Mouse (Mus musculus) left cerebral cortex, postnatal 36 days (tissue): ENCODE data around the gene Ftsj1. TPM values are rescaled to one million over a fixed set of nuclear protein-coding genes. Genes with fewer than 3 reads are reported as not detected.

ENCODE experiments used
- DNase-seq, 2 experiments: peaks; one replicate each; pipeline ENCODE4 v3.0.0; 2021 to 2022; ENCODE audit warnings: low spot score in 2 of 2, mixed read lengths in 1 of 2
- intact Hi-C: fragments of 180-260 bp; cut with DNase I; formaldehyde crosslinking; loops from one replicate; pipeline ENCODE4 v1.15.1; 2025
- total RNA-seq, 2 experiments: library from RNA; stranded (reverse); gene quantifications; 2 replicates each; pipeline ENCODE4 v1.2.3; 2021

Gene Ftsj1
- total RNA-seq, 2 experiments from 2014 or later: 22.8 to 27.2 TPM

- peak; percentile 36 to 44 for DNase-seq
- intact Hi-C loops: no loop called here
These were observed 29.4 kb downstream of the Ftsj1 start for GRCm38 (mm10) chrX:8222678-8223421.

- intact Hi-C loops: no loop called here
These were observed 29.9 kb downstream of the Ftsj1 start for GRCm38 (mm10) chrX:8222296-8222677.

GRCm38 (mm10) chrX:8219651-8220050 is 32.6 kb downstream of the Ftsj1 start:
- no peak for DNase-seq
- intact Hi-C loops: no loop called here

More at GRCm38 (mm10) chrX:8222296-8222677, 29.9 kb downstream of the Ftsj1 start:
- DNase-seq: peak; percentile 43 to 54

GRCm38 (mm10) chrX:8218114-8218513 is 34.1 kb downstream of the Ftsj1 start:
- intact Hi-C loops: no loop called here

GRCm38 (mm10) chrX:8217383-8217782 is 34.8 kb downstream of the Ftsj1 start:
- intact Hi-C loops: no loop called here
- peak; percentile 40 to 48 for DNase-seq

More at GRCm38 (mm10) chrX:8218114-8218513, 34.1 kb downstream of the Ftsj1 start:
- DNase-seq: no peak

GRCm38 (mm10) chrX:8211490-8212207 is 40.6 kb downstream of the Ftsj1 start:
- intact Hi-C loops: no loop called here
- no peak for DNase-seq

- intact Hi-C loops: no loop called here
These were observed 42.5 kb downstream of the Ftsj1 start for GRCm38 (mm10) chrX:8209720-8210119.

GRCm38 (mm10) chrX:8207224-8207623 is 45.0 kb downstream of the Ftsj1 start:
- DNase-seq: no peak
- intact Hi-C loops: loop anchor here (2.0 kb wide), 1 partner anchor 14 kb away; the partner anchor contains the start of gene Ebp

More at GRCm38 (mm10) chrX:8209720-8210119, 42.5 kb downstream of the Ftsj1 start:
- DNase-seq: no peak

- intact Hi-C loops: loop anchor here (2.0 kb wide), 1 partner anchor 14 kb away; the partner anchor contains the start of gene Ebp
- no peak for DNase-seq
These were observed 45.5 kb downstream of the Ftsj1 start for GRCm38 (mm10) chrX:8206694-8207197.

GRCm38 (mm10) chrX:8206015-8206693 is 46.1 kb downstream of the Ftsj1 start, which contains the start of gene Porcn:
Porcn (minus strand) TSS chrX:8206525.
- intact Hi-C loops: loop anchor here (2.0 kb wide), 1 partner anchor 13 kb away; the partner anchor contains the start of gene Ebp
- peak; percentile 78 to 81 for DNase-seq

GRCm38 (mm10) chrX:8205551-8205950 is 46.7 kb downstream of the Ftsj1 start:
- intact Hi-C loops: no loop called here
- peak; percentile 23 to 24 for DNase-seq

- intact Hi-C loops: no loop called here
- no peak for DNase-seq
These were observed 47.1 kb downstream of the Ftsj1 start for GRCm38 (mm10) chrX:8205088-8205487.

- no peak for DNase-seq
- intact Hi-C loops: no loop called here
These were observed 48.1 kb downstream of the Ftsj1 start for GRCm38 (mm10) chrX:8204076-8204475.

- intact Hi-C loops: no loop called here
- DNase-seq: no peak
These were observed 49.1 kb downstream of the Ftsj1 start for GRCm38 (mm10) chrX:8203105-8203504.

- peak; percentile 32 to 36 for DNase-seq
- intact Hi-C loops: loop anchor here (2.0 kb wide), 1 partner anchor 13 kb away; the partner anchor contains the start of gene Porcn
These were observed 58.8 kb downstream of the Ftsj1 start, which contains the start of gene Ebp for GRCm38 (mm10) chrX:8193419-8193723. Ebp (minus strand) TSS chrX:8193512.

- peak; percentile 73 to 78 for DNase-seq
- intact Hi-C loops: loop anchor here (2.0 kb wide), 1 partner anchor 14 kb away; the partner anchor contains the start of gene Porcn
These were observed 59.4 kb downstream of the Ftsj1 start for GRCm38 (mm10) chrX:8192640-8193418.

GRCm38 (mm10) chrX:8192126-8192639 is 60.0 kb downstream of the Ftsj1 start:
- intact Hi-C loops: loop anchor here (2.0 kb wide), 1 partner anchor 15 kb away; the partner anchor contains the start of gene Porcn
- no peak for DNase-seq
